Mouse (Mus musculus): ENCODE results near the gene Plekhh3.
A peak's percentile ranks its signal among the peaks of the same experiment; 100 is the strongest.
"Not testable (repeated sequence)": the region's sequence is repeated elsewhere in the genome, so short reads cannot be mapped to it uniquely, and the experiment has no call there.

Gene Plekhh3

GRCm38 (mm10) chr11:101171721-101172433 lies 726 bp upstream of the Plekhh3 start:
- DNase-seq (ENCODE audit: low spot score in 2 of 2): peak in 1 of 2 experiments; percentile 68

GRCm38 (mm10) chr11:101170354-101170810 lies 769 bp downstream of the Plekhh3 start, which contains the start of gene Cntnap1:
Cntnap1 (plus strand) TSS chr11:101170523.
- no peak for DNase-seq (ENCODE audit: low spot score in 2 of 2)

GRCm38 (mm10) chr11:101169301-101170107 lies 1.6 kb downstream of the Plekhh3 start:
- DNase-seq (ENCODE audit: low spot score in 2 of 2): no peak

- no peak for DNase-seq (ENCODE audit: low spot score in 2 of 2)
These were observed 2.7 kb downstream of the Plekhh3 start for GRCm38 (mm10) chr11:101168301-101168980.

GRCm38 (mm10) chr11:101167963-101168300 lies 3.2 kb downstream of the Plekhh3 start:
- DNase-seq (ENCODE audit: low spot score in 2 of 2): no peak

- no peak for DNase-seq (ENCODE audit: low spot score in 2 of 2)
These were observed 3.8 kb downstream of the Plekhh3 start for GRCm38 (mm10) chr11:101167211-101167962.

- DNase-seq (ENCODE audit: low spot score in 2 of 2): no peak
These were observed 4.8 kb downstream of the Plekhh3 start for GRCm38 (mm10) chr11:101166357-101166756.

- no peak for DNase-seq (ENCODE audit: low spot score in 2 of 2)
These were observed 6.2 kb downstream of the Plekhh3 start for GRCm38 (mm10) chr11:101164677-101165580.

- DNase-seq (ENCODE audit: low spot score in 2 of 2): no peak
These were observed 6.8 kb downstream of the Plekhh3 start for GRCm38 (mm10) chr11:101164351-101164665.

- DNase-seq (ENCODE audit: low spot score in 2 of 2): no peak
These were observed 7.4 kb downstream of the Plekhh3 start for GRCm38 (mm10) chr11:101163476-101164350.

- DNase-seq (ENCODE audit: low spot score in 2 of 2): no peak
These were observed 8.4 kb downstream of the Plekhh3 start for GRCm38 (mm10) chr11:101162772-101163171.

GRCm38 (mm10) chr11:101162301-101162700 lies 8.8 kb downstream of the Plekhh3 start:
- no peak for DNase-seq (ENCODE audit: low spot score in 2 of 2)

GRCm38 (mm10) chr11:101161551-101161950 lies 9.6 kb downstream of the Plekhh3 start:
- no peak for DNase-seq (ENCODE audit: low spot score in 2 of 2)

GRCm38 (mm10) chr11:101160981-101161505 lies 10.1 kb downstream of the Plekhh3 start:
- not testable (repeated sequence) for DNase-seq (ENCODE audit: low spot score in 2 of 2)

- DNase-seq (ENCODE audit: low spot score in 2 of 2): not testable (repeated sequence)
These were observed 11.0 kb downstream of the Plekhh3 start for GRCm38 (mm10) chr11:101160151-101160550.

- peak; percentile 69 to 72 for DNase-seq (ENCODE audit: low spot score in 2 of 2)
These were observed 15.3 kb downstream of the Plekhh3 start, which contains the start of gene Tubg2 for GRCm38 (mm10) chr11:101155728-101156371. Tubg2 (plus strand) TSS chr11:101155907.

- no peak for DNase-seq (ENCODE audit: low spot score in 2 of 2)
These were observed 16.0 kb downstream of the Plekhh3 start for GRCm38 (mm10) chr11:101155151-101155550.

GRCm38 (mm10) chr11:101154648-101155047 lies 16.5 kb downstream of the Plekhh3 start:
- DNase-seq (ENCODE audit: low spot score in 2 of 2): no peak

- DNase-seq (ENCODE audit: low spot score in 2 of 2): no peak
These were observed 18.3 kb downstream of the Plekhh3 start for GRCm38 (mm10) chr11:101152825-101153224.
